Mouse (Mus musculus) liver, adult 2 months (tissue): Measurements from ENCODE around the gene Ttll6. TPM values are rescaled to one million over a fixed set of nuclear protein-coding genes. Genes with fewer than 3 reads are reported as not detected.
"Not testable (repeated sequence)": the region's sequence is repeated elsewhere in the genome, so short reads cannot be mapped to it uniquely, and the experiment has no call there.

Source experiments
- DNase-seq: peaks from one replicate; pipeline ENCODE4 v3.0.0-alpha.2; 2011; ENCODE audit warnings: low read depth, low spot score; ENCODE audit errors: extremely low read depth
- H3K27ac ChIP-seq: fragments of 200-500 bp; replicated peaks from 2 replicates; pipeline ENCODE4 v1.5.1; 2012; ENCODE audit warnings: low read depth, mild to moderate bottlenecking, control low read depth, inconsistent platforms, low read length; ENCODE audit not compliant: insufficient read depth
- H3K27me3 ChIP-seq: fragments of 200-500 bp; 2 replicates; pipeline ENCODE4 v1.6.1; 2012; ENCODE audit warnings: mild to moderate bottlenecking, moderate library complexity, low read length, inconsistent platforms; ENCODE audit not compliant: control insufficient read depth, insufficient read depth
- H3K36me3 ChIP-seq: fragments of 200-500 bp; 2 replicates; pipeline ENCODE4 v1.6.1; 2012; ENCODE audit warnings: low read length, inconsistent platforms; ENCODE audit not compliant: control insufficient read depth, insufficient read depth
- H3K4me1 ChIP-seq: fragments of 200-500 bp; 2 replicates; pipeline ENCODE4 v1.6.1; 2011; ENCODE audit warnings: low read length; ENCODE audit not compliant: control insufficient read depth, insufficient read depth
- H3K4me3 ChIP-seq: fragments of 200-500 bp; 2 replicates; pipeline ENCODE4 v1.5.1; 2011; ENCODE audit warnings: low read depth, mild to moderate bottlenecking, control low read depth, low read length, moderate library complexity; ENCODE audit not compliant: insufficient read depth
- H3K79me2 ChIP-seq: fragments of 200-500 bp; 2 replicates; pipeline ENCODE4 v1.6.1; 2012; ENCODE audit warnings: inconsistent platforms, mild to moderate bottlenecking, low read length, moderate library complexity; ENCODE audit not compliant: control insufficient read depth, insufficient read depth
- H3K9ac ChIP-seq: fragments of 200-500 bp; 2 replicates; pipeline ENCODE4 v1.6.1; 2012; ENCODE audit warnings: low read depth, mild to moderate bottlenecking, control low read depth, inconsistent platforms, low read length
- CTCF ChIP-seq: fragments of 200-500 bp; IDR thresholded peaks from 2 replicates; pipeline ENCODE4 v1.5.1; 2011; ENCODE audit warnings: low read depth, low read length, control low read depth
- POLR2A ChIP-seq: fragments of 200-500 bp; IDR thresholded peaks from 2 replicates; pipeline ENCODE4 v1.6.1; 2011; ENCODE audit warnings: low read length, control low read depth; ENCODE audit not compliant: insufficient read depth; ENCODE audit errors: extremely low read depth
- WGBS: fragments of 180-500 bp; shearing (Covaris S2); methylation state at CpG from one replicate; pipeline ENCODE4 v1.1.7; 2018; 5-methylcytosine and 5-hydroxymethylcytosine counted together
- polyA plus RNA-seq: library from polyadenylated mRNA; depleted of rRNA; stranded (reverse); fragments of >200 nt; gene quantifications from 2 replicates; pipeline ENCODE4 v1.2.3, GENCODE M21; 2012
- total RNA-seq: library from RNA; depleted of rRNA; stranded (reverse); fragments of >200 nt; gene quantifications from 2 replicates; pipeline ENCODE4 v1.2.3, GENCODE M21; 2014

Gene Ttll6
- total and polyA plus RNA-seq, 2 experiments = not detected

DNA sequence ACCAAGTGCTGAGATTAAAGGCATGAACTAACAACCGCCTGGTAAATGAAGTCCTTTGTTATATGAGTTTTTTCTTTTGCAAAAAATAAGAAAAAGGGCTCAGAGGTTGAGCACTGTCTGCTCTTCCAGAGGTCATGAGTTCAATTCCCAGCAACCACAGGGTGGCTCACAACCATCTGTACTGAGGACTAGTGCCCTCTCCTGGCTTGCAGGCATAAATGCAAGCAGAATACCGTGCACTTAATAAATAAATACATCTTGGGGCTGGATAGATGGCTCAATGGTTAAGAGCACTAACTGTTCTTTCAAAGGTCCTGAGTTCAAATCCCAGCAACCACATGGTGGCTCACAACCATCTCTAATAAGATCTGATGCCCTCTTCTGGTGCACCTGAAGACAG is 22.6 kb upstream of the Ttll6 start:
- H3K79me2 ChIP-seq, H3K27ac ChIP-seq, H3K27me3 ChIP-seq, DNase-seq, H3K36me3 ChIP-seq, H3K4me3 ChIP-seq, H3K4me1 ChIP-seq, H3K9ac ChIP-seq: not testable (repeated sequence)
- TF ChIP-seq CTCF = peak; percentile 8; the same call in 1 of the 2 replicates
- 64% methylated on average over 2 of the region's 2 CpGs for WGBS

DNA sequence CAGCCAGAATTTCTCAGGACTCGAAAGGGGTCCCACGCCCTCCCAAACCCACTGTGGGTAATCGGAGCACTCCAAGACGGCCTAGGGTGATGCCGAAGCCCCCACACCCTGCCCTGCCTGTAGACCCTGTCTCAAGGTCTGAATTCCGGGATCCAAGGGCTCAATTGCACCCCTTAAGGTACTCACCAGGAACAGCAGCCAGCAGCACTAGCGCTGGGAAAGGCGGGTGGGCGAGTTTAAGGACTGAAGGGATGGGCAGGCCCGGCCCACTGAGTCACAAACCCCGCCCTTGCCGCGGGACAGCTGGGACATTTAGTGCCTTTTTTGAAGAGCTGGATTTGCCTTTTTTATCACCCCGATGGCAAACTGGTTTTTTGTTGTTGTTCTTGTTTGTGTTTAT is 21.8 kb upstream of the Ttll6 start, which contains the start of gene Calcoco2:
TSS of gene Calcoco2 (minus strand) at position 214 of the 400 bp plus-strand sequence.
- Histone ChIP-seq H3K36me3 (no peaks in the 10 kb centered on the region), H3K27me3 (no peaks in the 10 kb centered on the region), H3K79me2 (no peaks in the 10 kb centered on the region), H3K4me1 (no peaks in the 10 kb centered on the region), H3K27ac (no peak within 1 kb of the TSS), H3K4me3 (no peak within 1 kb of the TSS), H3K9ac (no peak within 1 kb of the TSS)
- no peak for DNase-seq
- WGBS = 41% methylated on average over 14 of the region's 14 CpGs
- TF ChIP-seq CTCF = no peak

- no peaks in the 10 kb centered on the region for H3K4me1 ChIP-seq
- no peaks in the 10 kb centered on the region for H3K79me2 ChIP-seq
- WGBS = 64% methylated on average over 2 of the region's 2 CpGs
- TF ChIP-seq POLR2A (no peak), CTCF (no peak)
- no peak overlapping the region for H3K27ac ChIP-seq
- H3K36me3 ChIP-seq = no peaks in the 10 kb centered on the region
- H3K9ac ChIP-seq = no peak overlapping the region
- no peak for DNase-seq
- no peak overlapping the region for H3K4me3 ChIP-seq
- no peaks in the 10 kb centered on the region for H3K27me3 ChIP-seq
Observed at GRCm38 (mm10) chr11:96114077-96114476, 19.5 kb upstream of the Ttll6 start.

DNA sequence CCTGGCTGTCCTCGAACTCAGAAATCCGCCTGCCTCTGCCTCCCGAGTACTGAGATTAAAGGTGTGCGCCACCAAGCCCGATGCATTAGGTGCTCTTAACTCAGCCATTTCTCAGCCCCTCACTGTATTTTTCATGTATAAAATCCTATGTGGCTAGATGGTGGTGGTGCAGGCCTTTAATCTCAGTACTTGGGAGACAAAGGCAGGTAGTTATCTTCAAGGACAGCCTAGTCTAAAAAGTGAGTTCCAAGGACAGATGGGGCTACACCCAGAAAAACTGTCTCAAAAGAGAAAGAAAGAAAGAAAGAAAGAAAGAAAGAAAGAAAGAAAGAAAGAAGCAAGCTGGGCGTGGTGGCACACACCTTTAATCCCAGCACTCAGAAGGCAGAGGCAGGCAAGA is 18.2 kb upstream of the Ttll6 start:
- 86% methylated on average over 6 of the region's 6 CpGs for WGBS
- Histone ChIP-seq H3K27me3 (no peaks in the 10 kb centered on the region), H3K4me1 (no peaks in the 10 kb centered on the region), H3K36me3 (no peaks in the 10 kb centered on the region), H3K4me3 (no peak overlapping the region), H3K9ac (no peak overlapping the region), H3K27ac (no peak overlapping the region), H3K79me2 (no peaks in the 10 kb centered on the region)
- DNase-seq = no peak
- TF ChIP-seq POLR2A (no peak), CTCF (no peak)

DNA sequence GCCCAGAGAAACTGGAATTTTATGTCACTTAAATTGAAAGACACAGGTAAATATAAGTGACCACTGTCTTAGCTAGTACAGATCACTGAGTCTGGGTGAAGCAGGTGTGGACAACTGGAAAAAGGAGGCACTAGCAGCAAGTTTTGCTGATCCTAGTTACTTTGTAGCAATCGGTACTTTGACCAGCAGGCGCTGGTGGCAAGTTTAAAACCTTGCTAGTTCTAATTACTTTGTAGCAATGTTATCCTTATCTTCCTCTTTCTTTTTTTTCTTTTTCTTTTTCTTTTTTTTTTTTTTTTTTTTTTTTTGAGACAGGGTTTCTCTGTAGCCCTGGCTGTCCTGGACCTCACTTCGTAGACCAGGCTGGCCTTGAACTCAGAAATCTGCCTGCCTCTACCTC is 17.5 kb upstream of the Ttll6 start:
- Histone ChIP-seq H3K9ac (no peak overlapping the region), H3K79me2 (no peaks in the 10 kb centered on the region), H3K27ac (no peak overlapping the region), H3K4me1 (no peaks in the 10 kb centered on the region), H3K27me3 (no peaks in the 10 kb centered on the region), H3K36me3 (no peaks in the 10 kb centered on the region), H3K4me3 (no peak overlapping the region)
- WGBS = 77% methylated on average over 3 of the region's 3 CpGs
- no peak for DNase-seq
- TF ChIP-seq CTCF (no peak), POLR2A (no peak)

DNA sequence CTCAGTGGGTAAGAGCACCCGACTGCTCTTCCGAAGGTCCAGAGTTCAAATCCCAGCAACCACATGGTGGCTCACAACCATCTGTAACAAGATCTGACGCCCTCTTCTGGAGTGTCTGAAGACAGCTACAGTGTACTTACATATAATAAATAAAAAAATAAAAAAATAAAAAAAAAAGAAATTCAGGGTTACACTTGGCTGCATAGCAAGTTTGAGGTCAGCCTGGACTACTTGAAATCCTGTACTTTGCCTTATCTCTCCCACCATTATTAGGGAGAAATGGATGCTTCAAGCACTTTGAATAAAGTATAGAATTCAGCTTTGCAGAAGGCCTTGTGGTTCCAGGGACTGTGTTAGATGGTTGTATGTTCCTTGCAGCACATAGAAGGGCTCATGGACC is 16.7 kb upstream of the Ttll6 start:
- H3K9ac ChIP-seq, H3K4me3 ChIP-seq, H3K27me3 ChIP-seq, H3K4me1 ChIP-seq, DNase-seq, H3K79me2 ChIP-seq, H3K27ac ChIP-seq, H3K36me3 ChIP-seq: not testable (repeated sequence)
- 88% methylated on average over 3 of the region's 3 CpGs for WGBS
